Mouse (Mus musculus): ENCODE data around the gene Afmid. TPM values are rescaled to one million over a fixed set of nuclear protein-coding genes. Genes with fewer than 3 reads are reported as not detected.

Afmid gene
- polyA plus RNA-seq, 1 experiment = 19.2 TPM

DNA sequence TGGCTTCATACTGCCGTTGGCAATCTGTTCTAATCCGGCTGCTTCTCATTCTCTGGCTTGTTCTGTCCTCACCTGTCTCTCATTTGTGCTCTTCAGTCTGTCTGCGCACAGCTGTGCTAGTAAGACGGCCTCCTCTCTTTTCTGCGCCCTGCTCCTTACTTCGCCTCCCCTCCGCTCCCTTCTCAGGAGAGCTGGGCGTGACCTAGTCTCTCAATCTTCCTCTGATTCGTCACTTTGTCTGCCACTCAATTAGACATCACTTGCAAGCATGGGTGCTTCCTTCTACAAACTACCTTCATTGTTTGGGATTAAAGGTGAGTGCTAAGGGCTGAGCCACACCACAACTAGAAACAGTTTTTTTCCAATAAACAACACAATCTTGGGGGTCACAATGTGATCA, 28.5 kb downstream of the Afmid start:
- peaks cover 1% of the 10 kb centered on the region; the same call in 1 of the 2 replicates for H3K36me3 ChIP-seq (ENCODE audit: control insufficient read depth, insufficient read depth, low read length)
- no peak for TF ChIP-seq POLR2A (IDR thresholded peaks at IDR 0.05; ENCODE audit: low read depth, low read length)
- TF ChIP-seq CTCF (IDR thresholded peaks at IDR 0.05; ENCODE audit: extremely low read depth, insufficient read depth, insufficient read length, insufficient replicate concordance) = no peak
- H3K27ac ChIP-seq (ENCODE audit: insufficient read depth, low read length) = no peak overlapping the region
- no peak for DNase-seq (ENCODE audit: low read depth in 1 of 2, low spot score in 2 of 2)
- no peak overlapping the region for H3K4me3 ChIP-seq (ENCODE audit: extremely low read depth, insufficient read depth, insufficient read length)
- H3K4me1 ChIP-seq (ENCODE audit: control insufficient read depth, insufficient read depth, insufficient read length) = no peaks in the 10 kb centered on the region; the same call in 1 of the 2 replicates
- 94% methylated on average over 9 of the region's 9 CpGs for WGBS
- H3K27me3 ChIP-seq (ENCODE audit: control insufficient read depth, insufficient read depth, low read length) = no peaks in the 10 kb centered on the region

DNA sequence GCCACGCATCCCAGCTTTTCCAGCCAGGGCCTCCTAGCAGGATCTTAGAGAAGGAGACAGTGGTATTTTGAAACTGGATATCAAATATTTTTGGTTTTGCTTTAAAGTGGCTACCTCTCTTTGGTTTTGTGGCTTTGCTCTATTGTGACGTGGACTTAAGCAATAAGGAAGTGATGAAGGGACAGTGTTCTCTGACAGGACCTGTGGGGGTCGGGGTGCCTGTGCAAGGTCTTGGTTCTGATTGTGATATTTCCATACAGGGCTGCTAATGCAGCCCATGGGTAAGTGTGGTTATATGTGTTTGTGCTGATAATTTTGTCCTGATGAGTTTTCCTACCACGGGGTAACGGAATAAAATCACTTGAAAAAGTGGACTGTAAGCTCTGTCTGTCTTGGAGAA, 29.6 kb downstream of the Afmid start:
- 89% methylated on average over 5 of the region's 5 CpGs for WGBS
- Histone ChIP-seq H3K4me3 (ENCODE audit: extremely low read depth, insufficient read depth, insufficient read length) (no peak overlapping the region), H3K36me3 (ENCODE audit: control insufficient read depth, insufficient read depth, low read length) (peaks cover 1% of the 10 kb centered on the region; the same call in 1 of the 2 replicates), H3K4me1 (ENCODE audit: control insufficient read depth, insufficient read depth, insufficient read length) (no peaks in the 10 kb centered on the region), H3K27me3 (ENCODE audit: control insufficient read depth, insufficient read depth, low read length) (no peaks in the 10 kb centered on the region), H3K27ac (ENCODE audit: insufficient read depth, low read length) (no peak overlapping the region)
- DNase-seq (ENCODE audit: low read depth in 1 of 2, low spot score in 2 of 2) = no peak
- no peak for TF ChIP-seq CTCF (IDR thresholded peaks at IDR 0.05; ENCODE audit: extremely low read depth, insufficient read depth, insufficient read length, insufficient replicate concordance)
- no peak for TF ChIP-seq POLR2A (IDR thresholded peaks at IDR 0.05; ENCODE audit: low read depth, low read length)

DNA sequence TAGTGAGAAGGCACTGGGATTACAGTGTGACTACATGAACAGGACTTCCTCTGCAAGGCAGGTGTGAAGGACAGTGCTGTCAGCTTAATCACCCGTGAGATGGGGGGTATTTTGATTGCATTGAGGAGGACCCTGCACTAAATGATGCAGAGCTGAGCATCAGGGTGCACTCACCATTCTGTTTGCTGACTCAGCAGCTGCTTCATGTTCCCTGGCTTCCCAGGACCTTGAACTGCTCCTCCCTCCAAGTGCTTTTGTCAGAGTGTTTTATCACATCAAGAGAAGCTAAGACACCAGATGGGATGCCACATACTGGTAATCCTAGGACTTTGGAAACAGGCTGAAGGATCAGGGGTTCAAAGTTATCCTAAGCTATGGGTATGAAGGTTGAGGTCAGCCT, 30.3 kb downstream of the Afmid start:
- DNase-seq (ENCODE audit: low read depth in 1 of 2, low spot score in 2 of 2) = no peak
- WGBS = 89% methylated on average over 1 of the region's 1 CpGs
- Histone ChIP-seq H3K27me3 (ENCODE audit: control insufficient read depth, insufficient read depth, low read length) (peaks cover 3% of the 10 kb centered on the region; the same call in 1 of the 2 replicates), H3K4me1 (ENCODE audit: control insufficient read depth, insufficient read depth, insufficient read length) (no peaks in the 10 kb centered on the region), H3K36me3 (ENCODE audit: control insufficient read depth, insufficient read depth, low read length) (peaks cover 1% of the 10 kb centered on the region; the same call in 1 of the 2 replicates), H3K27ac (ENCODE audit: insufficient read depth, low read length) (no peak overlapping the region), H3K4me3 (ENCODE audit: extremely low read depth, insufficient read depth, insufficient read length) (no peak overlapping the region)
- TF ChIP-seq POLR2A (IDR thresholded peaks at IDR 0.05; ENCODE audit: low read depth, low read length) (no peak), CTCF (IDR thresholded peaks at IDR 0.05; ENCODE audit: extremely low read depth, insufficient read depth, insufficient read length, insufficient replicate concordance) (no peak)

DNA sequence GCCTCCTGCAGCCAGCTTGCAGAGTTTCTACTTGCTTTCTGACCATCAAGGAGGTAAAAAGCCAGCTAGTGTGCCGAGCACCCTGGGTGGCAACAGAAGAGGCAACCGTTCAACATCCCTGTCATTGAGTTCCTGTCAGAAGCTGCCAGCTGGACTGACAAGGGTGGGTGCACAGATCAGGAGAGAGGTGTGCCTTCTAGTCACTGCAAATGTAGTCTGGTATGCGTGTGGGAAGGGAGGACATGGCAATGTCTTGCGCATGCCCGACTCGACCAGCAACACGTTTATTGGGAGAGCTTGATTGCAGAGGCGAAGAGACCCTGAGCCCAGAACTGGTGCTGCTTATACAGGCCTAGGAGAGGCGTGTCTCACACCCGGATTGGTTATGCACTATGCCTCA, 31.7 kb downstream of the Afmid start:
- Histone ChIP-seq H3K36me3 (ENCODE audit: control insufficient read depth, insufficient read depth, low read length) (peaks cover 1% of the 10 kb centered on the region; the same call in 1 of the 2 replicates), H3K4me1 (ENCODE audit: control insufficient read depth, insufficient read depth, insufficient read length) (no peaks in the 10 kb centered on the region), H3K27ac (ENCODE audit: insufficient read depth, low read length) (no peak overlapping the region), H3K4me3 (ENCODE audit: extremely low read depth, insufficient read depth, insufficient read length) (no peak overlapping the region), H3K27me3 (ENCODE audit: control insufficient read depth, insufficient read depth, low read length) (peaks cover 3% of the 10 kb centered on the region; the same call in 1 of the 2 replicates)
- TF ChIP-seq CTCF (IDR thresholded peaks at IDR 0.05; ENCODE audit: extremely low read depth, insufficient read depth, insufficient read length, insufficient replicate concordance) = no peak
- no peak for TF ChIP-seq POLR2A (IDR thresholded peaks at IDR 0.05; ENCODE audit: low read depth, low read length)
- WGBS = 96% methylated on average over 10 of the region's 10 CpGs
- no peak for DNase-seq (ENCODE audit: low read depth in 1 of 2, low spot score in 2 of 2)

DNA sequence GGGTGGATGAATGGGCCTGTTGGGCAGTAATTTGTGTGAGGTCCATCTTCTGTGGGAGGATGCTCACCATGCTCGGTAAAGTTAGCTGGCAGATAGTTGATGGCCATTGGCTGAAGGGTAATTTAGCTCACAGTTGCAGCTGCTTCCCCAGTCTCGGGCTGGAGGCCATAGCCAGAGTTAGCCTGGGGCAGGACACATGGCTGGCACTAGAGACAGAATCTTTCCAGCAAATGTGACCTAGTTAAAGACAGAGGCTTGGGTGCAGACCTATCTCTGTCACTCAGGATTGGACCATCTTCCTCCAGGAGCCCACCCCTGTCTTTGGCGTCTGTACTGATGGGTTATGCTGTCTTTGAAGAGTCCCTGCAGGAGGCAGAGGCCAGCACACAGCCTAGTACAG, 32.7 kb downstream of the Afmid start:
- WGBS = 82% methylated on average over 3 of the region's 3 CpGs
- no peaks in the 10 kb centered on the region for H3K4me1 ChIP-seq (ENCODE audit: control insufficient read depth, insufficient read depth, insufficient read length)
- no peak overlapping the region for H3K27ac ChIP-seq (ENCODE audit: insufficient read depth, low read length)
- no peak for DNase-seq (ENCODE audit: low read depth in 1 of 2, low spot score in 2 of 2)
- no peak for TF ChIP-seq CTCF (IDR thresholded peaks at IDR 0.05; ENCODE audit: extremely low read depth, insufficient read depth, insufficient read length, insufficient replicate concordance)
- no peak for TF ChIP-seq POLR2A (IDR thresholded peaks at IDR 0.05; ENCODE audit: low read depth, low read length)
- H3K36me3 ChIP-seq (ENCODE audit: control insufficient read depth, insufficient read depth, low read length) = no peaks in the 10 kb centered on the region
- peaks cover 3% of the 10 kb centered on the region; the same call in 1 of the 2 replicates for H3K27me3 ChIP-seq (ENCODE audit: control insufficient read depth, insufficient read depth, low read length)
- no peak overlapping the region for H3K4me3 ChIP-seq (ENCODE audit: extremely low read depth, insufficient read depth, insufficient read length)

DNA sequence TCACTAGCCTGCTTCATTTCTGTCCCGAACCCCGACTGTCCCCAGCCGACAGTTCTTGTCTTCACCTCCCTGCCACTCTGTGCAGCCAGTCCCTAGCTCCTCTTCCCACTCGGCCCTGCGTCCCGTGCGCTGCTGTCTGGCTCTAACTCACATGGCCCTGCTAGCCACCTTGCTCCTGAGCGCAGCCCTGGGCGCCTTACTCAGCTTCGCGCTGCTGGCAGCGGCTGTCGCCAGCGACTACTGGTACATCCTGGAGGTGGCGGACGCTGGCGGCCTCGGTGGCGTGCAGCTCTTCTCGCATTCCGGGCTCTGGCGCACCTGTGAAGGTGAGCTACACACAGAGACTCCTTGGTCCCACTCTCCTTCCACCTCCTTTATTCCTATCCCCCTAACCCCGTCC, 34.9 kb downstream of the Afmid start, which contains the start of gene Tmem235:
Gene Tmem235, plus strand, starts transcription at position 152 of the 400 bp plus-strand sequence.
- Histone ChIP-seq H3K36me3 (ENCODE audit: control insufficient read depth, insufficient read depth, low read length) (no peaks in the 10 kb centered on the region), H3K27ac (ENCODE audit: insufficient read depth, low read length) (no peak within 1 kb of the TSS), H3K27me3 (ENCODE audit: control insufficient read depth, insufficient read depth, low read length) (peaks cover 3% of the 10 kb centered on the region; the same call in 1 of the 2 replicates), H3K4me1 (ENCODE audit: control insufficient read depth, insufficient read depth, insufficient read length) (no peaks in the 10 kb centered on the region), H3K4me3 (ENCODE audit: extremely low read depth, insufficient read depth, insufficient read length) (no peak within 1 kb of the TSS)
- no peak for DNase-seq (ENCODE audit: low read depth in 1 of 2, low spot score in 2 of 2)
- TF ChIP-seq POLR2A (IDR thresholded peaks at IDR 0.05; ENCODE audit: low read depth, low read length) = no peak
- no peak for TF ChIP-seq CTCF (IDR thresholded peaks at IDR 0.05; ENCODE audit: extremely low read depth, insufficient read depth, insufficient read length, insufficient replicate concordance)
- 5% methylated on average over 23 of the region's 23 CpGs for WGBS

DNA sequence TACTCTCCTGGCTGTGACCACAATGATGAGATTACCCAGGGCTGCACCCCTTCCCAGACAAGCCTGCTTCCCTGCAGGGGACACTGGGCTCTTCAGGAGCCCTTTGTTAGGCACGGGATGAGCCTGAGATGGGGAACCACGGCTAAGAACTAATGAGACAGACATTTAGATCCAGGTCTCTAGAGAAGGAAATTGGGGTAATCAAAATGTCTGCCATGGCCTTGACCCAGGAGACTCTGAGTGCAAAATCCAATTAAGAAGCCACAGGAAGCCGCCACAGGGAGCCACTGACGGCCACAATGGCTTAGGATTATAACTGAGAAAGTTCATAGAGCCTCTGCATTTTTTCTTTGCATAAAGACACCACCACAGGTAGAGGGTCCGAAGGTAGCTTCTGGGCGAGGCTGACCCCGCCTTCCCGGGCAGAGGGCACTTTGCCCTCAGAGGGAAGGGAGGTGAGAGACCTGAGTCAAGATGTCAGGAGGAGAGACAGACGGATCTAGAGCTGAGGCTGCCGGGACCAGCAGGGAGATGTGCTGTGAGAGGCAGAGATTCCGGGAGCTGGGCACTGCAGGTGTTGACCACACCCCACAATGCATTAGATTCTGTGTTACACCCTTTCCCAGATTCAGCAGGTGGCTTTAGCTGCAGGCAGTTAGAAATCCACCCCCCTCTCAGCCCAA, 37.6 kb downstream of the Afmid start:
- Histone ChIP-seq H3K4me3 (ENCODE audit: extremely low read depth, insufficient read depth, insufficient read length) (no peak overlapping the region), H3K27ac (ENCODE audit: insufficient read depth, low read length) (no peak overlapping the region), H3K36me3 (ENCODE audit: control insufficient read depth, insufficient read depth, low read length) (no peaks in the 10 kb centered on the region), H3K27me3 (ENCODE audit: control insufficient read depth, insufficient read depth, low read length) (peaks cover 3% of the 10 kb centered on the region; the same call in 1 of the 2 replicates), H3K4me1 (ENCODE audit: control insufficient read depth, insufficient read depth, insufficient read length) (no peaks in the 10 kb centered on the region)
- DNase-seq (ENCODE audit: low read depth in 1 of 2, low spot score in 2 of 2) = no peak
- 83% methylated on average over 11 of the region's 11 CpGs for WGBS
- TF ChIP-seq CTCF (IDR thresholded peaks at IDR 0.05; ENCODE audit: extremely low read depth, insufficient read depth, insufficient read length, insufficient replicate concordance) = no peak
- TF ChIP-seq POLR2A (IDR thresholded peaks at IDR 0.05; ENCODE audit: low read depth, low read length) = no peak
